Mouse (Mus musculus) left cerebral cortex, postnatal 14 days (tissue): ENCODE data around the gene Yeats4. TPM values are rescaled to one million over a fixed set of nuclear protein-coding genes. Genes with fewer than 3 reads are reported as not detected.

ENCODE experiments used
- total RNA-seq, 2 experiments: library from RNA; stranded (reverse); gene quantifications; 2 replicates each; pipeline ENCODE4 v1.2.3; 2021

The Yeats4 gene
- total RNA-seq, 2 experiments from 2014 or later, result 56.6 to 61.7 TPM

Other genes with a start within 250 kb of the Yeats4 start
- gene Best3, start 238.2 kb downstream of the Yeats4 start, total RNA-seq, result under 1 TPM; 0.20 to 0.40 TPM
- gene Lrrc10, start 179.2 kb downstream of the Yeats4 start, total RNA-seq, result not detected
- 100 to 1,000 TPM; 186 to 187 TPM for gene Cct2, start 160.7 kb downstream of the Yeats4 start, total RNA-seq
- gene Frs2, start 76.0 kb downstream of the Yeats4 start, total RNA-seq, result 10 to 100 TPM; 28.3 to 29.3 TPM
- gene 9530003J23Rik, start 14.2 kb upstream of the Yeats4 start, total RNA-seq, result not detected
- 1 to 10 TPM; 7.2 to 8.3 TPM for gene Lyz2, start 57.8 kb upstream of the Yeats4 start, total RNA-seq
- gene Lyz1, start 68.4 kb upstream of the Yeats4 start, total RNA-seq, result 1 to 10 TPM in 1 of 2 experiments, under 1 TPM in 1; 0.93 to 1.4 TPM
- gene Cpsf6, start 155.5 kb upstream of the Yeats4 start, total RNA-seq, result 100 to 1,000 TPM; 102 TPM